Mouse (Mus musculus) heart, embryonic 16.5 days (tissue): Measurements from ENCODE around the gene Usf3. TPM values are rescaled to one million over a fixed set of nuclear protein-coding genes. Genes with fewer than 3 reads are reported as not detected.

Experiments used
- ATAC-seq: fragments of 200-750 bp; cut with Nextera tagmentation; replicated peaks from 2 replicates; pipeline ENCODE4 v1.8.0; 2017; ENCODE audit warnings: moderate number of reproducible peaks; ENCODE audit not compliant: insufficient read depth, low FRiP score; ENCODE audit errors: extremely low read depth
- H3K27ac ChIP-seq: fragments of 300-500 bp; sonication (generic); 2 replicates; pipeline ENCODE4 v1.5.1; 2014; ENCODE audit warnings: mild to moderate bottlenecking, low read length, control low read depth, moderate library complexity
- H3K27me3 ChIP-seq: fragments of 300-500 bp; sonication (generic); 2 replicates; pipeline ENCODE4 v1.6.1; 2014; ENCODE audit warnings: low read length, mixed read lengths; ENCODE audit not compliant: control insufficient read depth, insufficient read depth
- H3K36me3 ChIP-seq: fragments of 300-500 bp; sonication (generic); 2 replicates; pipeline ENCODE4 v1.6.1; 2014; ENCODE audit not compliant: control insufficient read depth, insufficient read depth
- H3K4me1 ChIP-seq: fragments of 300-500 bp; sonication (generic); 2 replicates; pipeline ENCODE4 v1.6.1; 2014; ENCODE audit warnings: low read length, mixed read lengths; ENCODE audit not compliant: control insufficient read depth, insufficient read depth
- H3K4me2 ChIP-seq: fragments of 300-500 bp; sonication (generic); 2 replicates; pipeline ENCODE4 v1.6.1; 2014; ENCODE audit warnings: low read depth, mild to moderate bottlenecking, control low read depth, low read length
- H3K4me3 ChIP-seq: fragments of 300-500 bp; sonication (generic); 2 replicates; pipeline ENCODE4 v1.5.1; 2014; ENCODE audit warnings: mild to moderate bottlenecking, control low read depth, low read length
- H3K9ac ChIP-seq: fragments of 300-500 bp; sonication (generic); 2 replicates; pipeline ENCODE4 v1.6.1; 2014; ENCODE audit warnings: low read length, control low read depth
- H3K9me3 ChIP-seq: fragments of 300-500 bp; sonication (generic); replicated peaks from 2 replicates; pipeline ENCODE4 v1.6.1; 2016; ENCODE audit warnings: low read length; ENCODE audit not compliant: control insufficient read depth
- WGBS: fragments of 180-500 bp; shearing (Covaris S2); extraction: QIAGEN DNeasy Blood & Tissue Kit; methylation state at CpG from one replicate; pipeline ENCODE4 v1.1.7; 2014; 5-methylcytosine and 5-hydroxymethylcytosine counted together
- polyA plus RNA-seq: library from polyadenylated mRNA; unstranded; fragments of >200 nt; fragmentation: Nextera tagmentation; extraction: Ambion mirVana; gene quantifications from 2 replicates; pipeline ENCODE4 v1.2.1, GENCODE M21; 2015

Gene Usf3
- polyA plus RNA-seq, 1 experiment from 2014 or later = 2.0 TPM

- Histone ChIP-seq H3K27me3 (no peaks in the 10 kb centered on the region), H3K9me3 (no peaks in the 10 kb centered on the region), H3K27ac (no peak overlapping the region), H3K4me2 (no peak overlapping the region), H3K9ac (no peak overlapping the region), H3K4me1 (no peaks in the 10 kb centered on the region), H3K36me3 (no peaks in the 10 kb centered on the region), H3K4me3 (no peak overlapping the region)
- WGBS = 71% methylated on average over 6 of the region's 6 CpGs
- no peak for ATAC-seq
Observed at GRCm38 (mm10) chr16:44265562-44265961, 92.5 kb downstream of the Usf3 start.

GRCm38 (mm10) chr16:44268541-44269215 is 95.6 kb downstream of the Usf3 start:
- H3K9ac ChIP-seq = no peak overlapping the region
- no peaks in the 10 kb centered on the region for H3K9me3 ChIP-seq
- no peak overlapping the region for H3K4me3 ChIP-seq
- H3K4me2 ChIP-seq = no peak overlapping the region
- H3K36me3 ChIP-seq = no peaks in the 10 kb centered on the region
- H3K27ac ChIP-seq = no peak overlapping the region
- H3K27me3 ChIP-seq = no peaks in the 10 kb centered on the region
- peaks cover 3% of the 10 kb centered on the region; the same call in 1 of the 2 replicates for H3K4me1 ChIP-seq
- ATAC-seq = no peak
- 80% methylated on average over 7 of the region's 7 CpGs for whole genome bisulfite sequencing

GRCm38 (mm10) chr16:44269578-44269977 is 96.5 kb downstream of the Usf3 start:
- ATAC-seq = no peak
- Histone ChIP-seq H3K9me3 (no peaks in the 10 kb centered on the region), H3K36me3 (no peaks in the 10 kb centered on the region)

GRCm38 (mm10) chr16:44270606-44271005 is 97.6 kb downstream of the Usf3 start:
- Histone ChIP-seq H3K9ac (no peak overlapping the region), H3K36me3 (no peaks in the 10 kb centered on the region), H3K4me3 (no peak overlapping the region), H3K9me3 (no peaks in the 10 kb centered on the region), H3K4me2 (no peak overlapping the region), H3K27ac (no peak overlapping the region), H3K4me1 (peaks cover 3% of the 10 kb centered on the region; the same call in 1 of the 2 replicates), H3K27me3 (no peaks in the 10 kb centered on the region)
- 69% methylated on average over 5 of the region's 5 CpGs for WGBS
- no peak for ATAC-seq

More at GRCm38 (mm10) chr16:44269578-44269977, 96.5 kb downstream of the Usf3 start:
- no peaks in the 10 kb centered on the region for H3K27me3 ChIP-seq
- no peak overlapping the region for H3K27ac ChIP-seq
- peaks cover 3% of the 10 kb centered on the region; the same call in 1 of the 2 replicates for H3K4me1 ChIP-seq
- no peak overlapping the region for H3K9ac ChIP-seq
- no peak overlapping the region for H3K4me2 ChIP-seq
- no peak overlapping the region for H3K4me3 ChIP-seq
- 75% methylated on average over 6 of the region's 6 CpGs for WGBS

- H3K9me3 ChIP-seq = no peaks in the 10 kb centered on the region
- 62% methylated on average over 9 of the region's 9 CpGs for WGBS
- no peak for ATAC-seq
- no peak overlapping the region for H3K27ac ChIP-seq
- no peak overlapping the region for H3K4me2 ChIP-seq
- no peaks in the 10 kb centered on the region for H3K27me3 ChIP-seq
- no peak overlapping the region for H3K4me3 ChIP-seq
- no peak overlapping the region for H3K9ac ChIP-seq
- H3K4me1 ChIP-seq = peaks cover 3% of the 10 kb centered on the region; the same call in 1 of the 2 replicates
- no peaks in the 10 kb centered on the region for H3K36me3 ChIP-seq
Observed at GRCm38 (mm10) chr16:44271371-44272038, 98.5 kb downstream of the Usf3 start.

Other genes starting within 250 kb of the Usf3 start
- gene Qtrt2, start 246.4 kb upstream of the Usf3 start, polyA plus RNA-seq = 11.3 and 13.6 TPM in 2 replicates
- 1.1 and 1.3 TPM in 2 replicates for gene Zdhhc23, start 193.5 kb upstream of the Usf3 start, polyA plus RNA-seq
- gene Gramd1c, start 109.9 kb upstream of the Usf3 start, polyA plus RNA-seq = 3.9 and 4.7 TPM in 2 replicates
- gene Atp6v1a, start 33.5 kb upstream of the Usf3 start, polyA plus RNA-seq = 36.9 and 39.7 TPM in 2 replicates
- gene Naa50, start 33.4 kb upstream of the Usf3 start, polyA plus RNA-seq = 73.5 and 79.2 TPM in 2 replicates
- 0.64 and 0.80 TPM in 2 replicates for gene Sidt1, start 159.9 kb downstream of the Usf3 start, polyA plus RNA-seq
- gene Spice1, start 173.9 kb downstream of the Usf3 start, polyA plus RNA-seq = 19.1 and 21.8 TPM in 2 replicates
- gene Cfap44, start 221.6 kb downstream of the Usf3 start, polyA plus RNA-seq = 0.20 and 0.22 TPM in 2 replicates